Mouse (Mus musculus): ENCODE data around the gene Spred1.

DNA sequence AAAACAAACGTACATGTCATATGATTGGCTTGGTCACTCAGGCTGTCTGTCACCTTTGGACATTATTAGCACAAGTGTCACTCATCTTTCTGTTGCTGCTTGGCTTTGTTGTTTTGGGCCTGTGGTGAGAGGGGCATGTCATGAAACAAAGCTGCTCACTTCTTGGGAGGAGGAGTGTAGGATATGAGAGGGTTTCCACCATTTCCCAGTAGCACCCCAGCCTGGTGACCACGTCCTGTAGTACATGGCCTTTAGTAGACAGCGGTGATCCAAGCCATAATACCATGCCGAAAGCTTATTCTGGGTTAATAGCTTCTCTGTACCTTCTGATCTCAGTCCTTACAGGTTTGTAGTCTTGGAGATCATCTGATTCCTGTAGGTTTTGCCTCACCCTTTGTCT, 21.9 kb downstream of the Spred1 start:
- TF ChIP-seq CTCF (IDR thresholded peaks at IDR 0.05; ENCODE audit: low read depth) = no peak
- no peak for TF ChIP-seq EP300 (IDR thresholded peaks at IDR 0.05; ENCODE audit: low read depth)
